Mouse (Mus musculus): Measurements from ENCODE around the gene Tbc1d30. TPM values are rescaled to one million over a fixed set of nuclear protein-coding genes. Genes with fewer than 3 reads are reported as not detected.
A peak's percentile ranks its signal among the peaks of the same experiment; 100 is the strongest.

The Tbc1d30 gene
- total RNA-seq, 2 experiments from 2014 or later, result 3.8 to 7.1 TPM

- no peak for DNase-seq (ENCODE audit: low spot score in 2 of 2)
Measured at GRCm38 (mm10) chr10:121315321-121316283, 35.5 kb downstream of the Tbc1d30 start.

GRCm38 (mm10) chr10:121314186-121314585, 36.9 kb downstream of the Tbc1d30 start:
- no peak for DNase-seq (ENCODE audit: low spot score in 2 of 2)

GRCm38 (mm10) chr10:121313049-121313448, 38.0 kb downstream of the Tbc1d30 start:
- no peak for DNase-seq (ENCODE audit: low spot score in 2 of 2)

- peak; percentile 28 to 37 for DNase-seq (ENCODE audit: low spot score in 2 of 2)
Measured at GRCm38 (mm10) chr10:121310511-121311221, 40.4 kb downstream of the Tbc1d30 start.

- no peak for DNase-seq (ENCODE audit: low spot score in 2 of 2)
Measured at GRCm38 (mm10) chr10:121309801-121310510, 41.1 kb downstream of the Tbc1d30 start.

GRCm38 (mm10) chr10:121309123-121309655, 41.9 kb downstream of the Tbc1d30 start:
- no peak for DNase-seq (ENCODE audit: low spot score in 2 of 2)

GRCm38 (mm10) chr10:121305441-121305840, 45.6 kb downstream of the Tbc1d30 start:
- no peak for DNase-seq (ENCODE audit: low spot score in 2 of 2)

- no peak for DNase-seq (ENCODE audit: low spot score in 2 of 2)
Measured at GRCm38 (mm10) chr10:121303559-121303958, 47.5 kb downstream of the Tbc1d30 start.

- no peak for DNase-seq (ENCODE audit: low spot score in 2 of 2)
Measured at GRCm38 (mm10) chr10:121301868-121302267, 49.2 kb downstream of the Tbc1d30 start.

- no peak for DNase-seq (ENCODE audit: low spot score in 2 of 2)
Measured at GRCm38 (mm10) chr10:121300659-121301058, 50.4 kb downstream of the Tbc1d30 start.

- no peak for DNase-seq (ENCODE audit: low spot score in 2 of 2)
Measured at GRCm38 (mm10) chr10:121297054-121297701, 53.9 kb downstream of the Tbc1d30 start.

GRCm38 (mm10) chr10:121294471-121294870, 56.6 kb downstream of the Tbc1d30 start:
- DNase-seq (ENCODE audit: low spot score in 2 of 2), result no peak

- no peak for DNase-seq (ENCODE audit: low spot score in 2 of 2)
Measured at GRCm38 (mm10) chr10:121293829-121294228, 57.2 kb downstream of the Tbc1d30 start.

- no peak for DNase-seq (ENCODE audit: low spot score in 2 of 2)
Measured at GRCm38 (mm10) chr10:121291272-121291917, 59.7 kb downstream of the Tbc1d30 start.

GRCm38 (mm10) chr10:121290682-121291078, 60.4 kb downstream of the Tbc1d30 start:
- no peak for DNase-seq (ENCODE audit: low spot score in 2 of 2)

- DNase-seq (ENCODE audit: low spot score in 2 of 2), result no peak
Measured at GRCm38 (mm10) chr10:121289970-121290681, 61.0 kb downstream of the Tbc1d30 start.

GRCm38 (mm10) chr10:121282926-121283325, 68.2 kb downstream of the Tbc1d30 start:
- DNase-seq (ENCODE audit: low spot score in 2 of 2), result no peak

- no peak for DNase-seq (ENCODE audit: low spot score in 2 of 2)
Measured at GRCm38 (mm10) chr10:121282436-121282835, 68.6 kb downstream of the Tbc1d30 start.

GRCm38 (mm10) chr10:121280943-121281342, 70.1 kb downstream of the Tbc1d30 start:
- no peak for DNase-seq (ENCODE audit: low spot score in 2 of 2)
